Mouse (Mus musculus): Measurements from ENCODE around the gene H2al2c.
"Not testable (repeated sequence)": the region's sequence is repeated elsewhere in the genome, so short reads cannot be mapped to it uniquely, and the experiment has no call there.

Gene H2al2c

GRCm38 (mm10) chrY:2598799-2599198 lies at the start of gene H2al2c:
H2al2c (plus strand) TSS chrY:2599099.
- not testable (repeated sequence) for DNase-seq (ENCODE audit: low read depth, low spot score)

Measured in ES-CJ7 (cell line).